Mouse (Mus musculus) megakaryocyte, adult 5-6 weeks (primary cell): ENCODE measurements around the gene Tfec. TPM values are rescaled to one million over a fixed set of nuclear protein-coding genes. Genes with fewer than 3 reads are reported as not detected.

Source experiments
- ATAC-seq: 2 replicates; pipeline ENCODE4 v1.8.0; 2016; ENCODE audit warnings: mild to moderate bottlenecking, inconsistent platforms; ENCODE audit not compliant: poor library complexity, severe bottlenecking
- total RNA-seq, 2 experiments: library from RNA; stranded (forward) in 1 of 2; stranded (reverse) in 1 of 2; fragments of 153-499, 151-499 nt in 1 of 2; fragments of 221-1000, 200-1000 nt in 1 of 2; gene quantifications; 2 replicates each; pipeline versions ENCODE4 v1.2.3 to v1.2.4; 2015 to 2017

The Tfec gene
- total RNA-seq, 2 experiments from 2014 or later: 68.7 to 70.5 TPM

DNA sequence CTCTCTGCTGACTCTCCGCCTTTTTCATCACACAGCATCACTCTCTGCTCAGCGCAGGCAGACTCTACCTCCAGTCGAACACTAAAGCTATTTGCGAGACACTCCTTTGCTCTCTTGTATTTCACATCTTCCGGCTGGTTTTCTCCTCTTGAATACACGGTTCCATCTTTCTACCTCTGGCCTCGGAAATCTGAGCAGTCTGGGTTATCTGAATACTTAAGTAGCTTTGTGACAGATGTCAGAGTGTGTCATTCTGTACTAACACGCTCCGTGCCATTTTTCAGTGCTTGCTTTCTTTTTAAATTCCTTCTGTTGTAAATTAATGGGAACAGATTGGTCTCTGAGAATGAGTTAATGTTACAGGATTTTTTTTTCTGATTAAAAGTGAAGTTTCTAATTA lies 101.3 kb downstream of the Tfec start:
- no peak for ATAC-seq

DNA sequence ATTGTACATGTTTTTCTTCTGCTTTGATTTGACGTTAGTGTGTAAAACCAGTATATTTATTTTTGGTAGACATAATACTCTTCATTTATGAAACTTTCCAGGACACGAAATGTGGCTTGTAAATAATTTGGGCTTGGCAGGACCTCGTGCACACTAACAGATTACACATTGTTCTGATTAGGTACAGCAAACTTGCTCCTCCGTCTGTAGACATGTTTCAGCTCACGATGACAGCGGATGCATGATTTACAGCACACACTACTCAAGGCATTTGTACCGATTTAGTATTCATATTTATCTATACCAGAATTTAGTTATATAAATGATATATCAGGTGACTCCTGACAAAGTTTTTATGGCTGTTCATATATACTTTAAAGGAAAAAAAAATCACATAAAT lies 104.2 kb downstream of the Tfec start:
- ATAC-seq: no peak

DNA sequence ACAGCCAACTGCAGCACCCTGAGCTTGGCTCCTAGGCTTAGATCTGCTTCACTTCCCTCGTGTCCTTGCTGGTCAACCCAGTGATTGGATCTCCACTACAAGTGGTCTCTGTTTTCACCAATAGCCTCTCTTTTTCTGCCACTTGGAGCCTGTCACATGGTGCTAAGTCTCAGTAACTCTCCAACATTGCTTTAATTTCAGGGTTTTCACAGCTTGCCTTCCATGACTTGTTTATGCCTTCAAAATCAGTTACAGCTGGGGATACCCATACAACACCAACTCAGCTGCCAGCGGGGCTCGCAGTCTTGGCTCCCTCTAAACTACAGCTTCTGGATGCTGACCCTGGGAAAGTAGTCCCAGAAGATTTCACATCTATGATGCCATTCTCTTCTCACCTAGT lies 113.1 kb downstream of the Tfec start:
- no peak for ATAC-seq

Other genes with a start within 250 kb of the Tfec start
- 29.6 and 34.2 TPM in 2 replicates for gene Tes, start 166.7 kb upstream of the Tfec start, total RNA-seq (2015)
- gene Tes, start 166.7 kb upstream of the Tfec start, total RNA-seq (2017): 24.6 and 33.5 TPM in 2 replicates